Mouse (Mus musculus): ENCODE results near the gene Zscan4c.
"Not testable (repeated sequence)": the region's sequence is repeated elsewhere in the genome, so short reads cannot be mapped to it uniquely, and the experiment has no call there.

Gene Zscan4c

GRCm38 (mm10) chr7:11005445-11005844 is at the start of gene Zscan4c:
Gene Zscan4c, plus strand, starts transcription at chr7:11005745.
- not testable (repeated sequence) for DNase-seq (ENCODE audit: low spot score)

Data from MN1 (cell line).